Mouse (Mus musculus): ENCODE results near the gene Pld3. TPM values are rescaled to one million over a fixed set of nuclear protein-coding genes. Genes with fewer than 3 reads are reported as not detected.
"Not testable (repeated sequence)": the region's sequence is repeated elsewhere in the genome, so short reads cannot be mapped to it uniquely, and the experiment has no call there.

Gene Pld3
- polyA plus RNA-seq, 1 experiment from 2014 or later: 78.7 TPM

- Histone ChIP-seq H3K27me3 (ENCODE audit: control insufficient read depth, insufficient read depth, low read length) (no peaks in the 10 kb centered on the region), H3K27ac (ENCODE audit: low read length) (peak overlapping the region; percentile 96), H3K9me3 (ENCODE audit: control insufficient read depth, low read depth, low read length) (no peaks in the 10 kb centered on the region), H3K9ac (replicated peaks; ENCODE audit: low read depth, low read length) (no peak overlapping the region; the same call in 1 of the 2 replicates), H3K4me2 (replicated peaks; ENCODE audit: low read depth, low read length) (peak overlapping the region; percentile 43), H3K4me3 (ENCODE audit: low read depth, low read length) (peak overlapping the region; percentile 37), H3K4me1 (ENCODE audit: control insufficient read depth, insufficient read depth, low read length) (peaks cover 5% of the 10 kb centered on the region; the same call in 1 of the 2 replicates), H3K36me3 (ENCODE audit: control insufficient read depth, insufficient read depth, low read length) (no peaks in the 10 kb centered on the region)
- ATAC-seq (ENCODE audit: insufficient number of reproducible peaks, insufficient read depth, low FRiP score, low read depth): peak; percentile 64; the same call in 1 of the 2 replicates
- 19% methylated on average over 6 of the region's 6 CpGs for WGBS
Observed at GRCm38 (mm10) chr7:27508648-27509005, 44.4 kb downstream of the Pld3 start.

DNA sequence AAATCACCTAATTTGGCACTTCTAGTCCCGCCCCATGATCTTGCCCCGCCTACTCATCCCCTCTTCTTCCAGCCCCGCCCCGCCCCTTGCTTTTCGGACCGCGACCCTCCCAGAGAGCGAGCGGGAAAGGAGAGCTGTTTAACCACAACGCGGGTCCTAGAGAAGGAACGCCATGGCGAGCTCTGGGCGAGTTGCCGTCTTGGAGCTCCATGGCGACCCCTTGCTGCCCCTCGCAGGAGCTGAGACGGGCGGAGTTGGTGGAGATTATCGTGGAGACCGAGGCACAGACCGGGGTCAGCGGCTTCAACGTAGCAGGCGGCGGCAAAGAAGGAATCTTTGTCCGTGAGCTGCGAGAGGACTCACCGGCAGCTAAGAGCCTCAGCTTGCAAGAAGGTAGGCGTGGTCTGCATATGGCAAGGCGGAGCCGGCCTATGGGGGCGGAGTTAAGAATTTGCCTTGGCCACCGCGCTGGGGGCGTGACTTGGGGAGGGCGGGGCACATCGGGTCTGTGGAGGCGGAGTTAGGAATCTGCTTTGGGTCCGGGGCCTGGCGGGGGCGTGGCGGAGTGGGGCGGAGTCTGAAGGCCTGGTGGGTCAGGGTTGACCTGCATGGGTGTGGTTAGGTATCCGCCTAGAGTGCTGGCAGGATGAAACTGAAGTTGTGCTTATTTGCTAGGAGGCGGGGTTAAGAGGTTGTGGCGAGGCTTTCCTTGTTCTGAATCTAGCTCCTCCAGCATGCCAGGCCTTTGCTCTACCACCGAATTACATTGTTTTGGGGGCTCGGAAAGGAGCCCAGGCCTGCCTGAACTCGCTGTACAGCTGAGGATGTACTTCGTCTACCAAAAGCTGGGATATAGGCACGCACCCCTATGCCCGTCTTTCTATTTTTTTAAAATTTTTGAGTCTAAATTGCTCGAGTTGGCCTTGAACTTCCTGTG is 45.0 kb downstream of the Pld3 start:
- H3K4me1 ChIP-seq (ENCODE audit: control insufficient read depth, insufficient read depth, low read length): peaks cover 5% of the 10 kb centered on the region; the same call in 1 of the 2 replicates
- H3K9me3 ChIP-seq (ENCODE audit: control insufficient read depth, low read depth, low read length): no peaks in the 10 kb centered on the region
- no peaks in the 10 kb centered on the region for H3K27me3 ChIP-seq (ENCODE audit: control insufficient read depth, insufficient read depth, low read length)
- ATAC-seq (ENCODE audit: insufficient number of reproducible peaks, insufficient read depth, low FRiP score, low read depth): peak; percentile 94
- no peaks in the 10 kb centered on the region for H3K36me3 ChIP-seq (ENCODE audit: control insufficient read depth, insufficient read depth, low read length)
- peak overlapping the region; percentile 43 for H3K4me2 ChIP-seq (replicated peaks; ENCODE audit: low read depth, low read length)
- H3K9ac ChIP-seq (replicated peaks; ENCODE audit: low read depth, low read length): peak overlapping the region; percentile 51; the same call in 1 of the 2 replicates
- WGBS: under 1% methylated on average over 53 of the region's 54 CpGs
- H3K27ac ChIP-seq (ENCODE audit: low read length): peak overlapping the region; percentile 96
- H3K4me3 ChIP-seq (ENCODE audit: low read depth, low read length): peak overlapping the region; percentile 37

GRCm38 (mm10) chr7:27506765-27507370 is 46.1 kb downstream of the Pld3 start:
- Histone ChIP-seq H3K27me3 (ENCODE audit: control insufficient read depth, insufficient read depth, low read length) (no peaks in the 10 kb centered on the region), H3K4me3 (ENCODE audit: low read depth, low read length) (peak overlapping the region; percentile 37; the same call in 1 of the 2 replicates), H3K9ac (replicated peaks; ENCODE audit: low read depth, low read length) (no peak overlapping the region), H3K9me3 (ENCODE audit: control insufficient read depth, low read depth, low read length) (no peaks in the 10 kb centered on the region), H3K4me2 (replicated peaks; ENCODE audit: low read depth, low read length) (peak overlapping the region; percentile 43), H3K27ac (ENCODE audit: low read length) (peak overlapping the region; percentile 96), H3K36me3 (ENCODE audit: control insufficient read depth, insufficient read depth, low read length) (no peaks in the 10 kb centered on the region), H3K4me1 (ENCODE audit: control insufficient read depth, insufficient read depth, low read length) (peaks cover 5% of the 10 kb centered on the region; the same call in 1 of the 2 replicates)
- WGBS: 31% methylated on average over 9 of the region's 9 CpGs
- ATAC-seq (ENCODE audit: insufficient number of reproducible peaks, insufficient read depth, low FRiP score, low read depth): no peak

DNA sequence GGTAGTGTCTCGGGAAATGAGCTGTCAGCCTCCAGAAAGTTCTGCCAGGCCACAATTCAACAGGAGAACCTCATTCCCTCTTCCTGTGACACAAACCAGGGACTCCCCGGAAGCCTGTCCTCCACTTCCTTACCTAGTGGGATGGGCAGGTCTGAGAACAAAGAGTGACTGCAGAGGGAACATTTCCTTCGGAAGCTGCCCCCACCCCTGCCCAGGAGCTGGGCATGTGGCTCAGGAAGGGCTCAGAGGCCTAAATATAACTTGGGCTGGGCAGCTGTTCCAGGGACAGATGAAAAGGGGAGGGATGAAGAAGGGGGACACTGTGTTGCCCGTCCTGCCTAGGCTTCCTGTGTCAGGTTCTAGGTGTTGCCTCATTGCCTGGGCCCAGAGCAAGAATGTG is 51.4 kb downstream of the Pld3 start:
- Histone ChIP-seq H3K9me3 (ENCODE audit: control insufficient read depth, low read depth, low read length) (no peaks in the 10 kb centered on the region), H3K27me3 (ENCODE audit: control insufficient read depth, insufficient read depth, low read length) (no peaks in the 10 kb centered on the region), H3K4me2 (replicated peaks; ENCODE audit: low read depth, low read length) (no peak overlapping the region), H3K4me1 (ENCODE audit: control insufficient read depth, insufficient read depth, low read length) (no peaks in the 10 kb centered on the region), H3K27ac (ENCODE audit: low read length) (no peak overlapping the region), H3K9ac (replicated peaks; ENCODE audit: low read depth, low read length) (no peak overlapping the region), H3K4me3 (ENCODE audit: low read depth, low read length) (no peak overlapping the region), H3K36me3 (ENCODE audit: control insufficient read depth, insufficient read depth, low read length) (no peaks in the 10 kb centered on the region)
- WGBS: 58% methylated on average over 4 of the region's 4 CpGs
- no peak for ATAC-seq (ENCODE audit: insufficient number of reproducible peaks, insufficient read depth, low FRiP score, low read depth)

- H3K4me1 ChIP-seq (ENCODE audit: control insufficient read depth, insufficient read depth, low read length): no peaks in the 10 kb centered on the region
- no peak for ATAC-seq (ENCODE audit: insufficient number of reproducible peaks, insufficient read depth, low FRiP score, low read depth)
- H3K36me3 ChIP-seq (ENCODE audit: control insufficient read depth, insufficient read depth, low read length): no peaks in the 10 kb centered on the region
- no peaks in the 10 kb centered on the region for H3K27me3 ChIP-seq (ENCODE audit: control insufficient read depth, insufficient read depth, low read length)
- no peak within 1 kb of the TSS for H3K9ac ChIP-seq (replicated peaks; ENCODE audit: low read depth, low read length)
- no peak within 1 kb of the TSS for H3K27ac ChIP-seq (ENCODE audit: low read length)
- 36% methylated on average over 3 of the region's 3 CpGs for WGBS
- no peaks in the 10 kb centered on the region for H3K9me3 ChIP-seq (ENCODE audit: control insufficient read depth, low read depth, low read length)
- no peak within 1 kb of the TSS for H3K4me2 ChIP-seq (replicated peaks; ENCODE audit: low read depth, low read length)
- H3K4me3 ChIP-seq (ENCODE audit: low read depth, low read length): no peak within 1 kb of the TSS
Observed at GRCm38 (mm10) chr7:27499036-27499435, 54.0 kb downstream of the Pld3 start, which contains the start of gene Prx. Prx (plus strand) TSS chr7:27499324.

- H3K9ac ChIP-seq (replicated peaks; ENCODE audit: low read depth, low read length); ATAC-seq (ENCODE audit: insufficient number of reproducible peaks, insufficient read depth, low FRiP score, low read depth); H3K4me1 ChIP-seq (ENCODE audit: control insufficient read depth, insufficient read depth, low read length); H3K4me2 ChIP-seq (replicated peaks; ENCODE audit: low read depth, low read length); H3K27me3 ChIP-seq (ENCODE audit: control insufficient read depth, insufficient read depth, low read length); H3K9me3 ChIP-seq (ENCODE audit: control insufficient read depth, low read depth, low read length); H3K27ac ChIP-seq (ENCODE audit: low read length); H3K36me3 ChIP-seq (ENCODE audit: control insufficient read depth, insufficient read depth, low read length); H3K4me3 ChIP-seq (ENCODE audit: low read depth, low read length): not testable (repeated sequence)
- WGBS: 92% methylated on average over 8 of the region's 9 CpGs
Observed at GRCm38 (mm10) chr7:27494659-27495367, 58.2 kb downstream of the Pld3 start.

- no peak overlapping the region for H3K4me3 ChIP-seq (ENCODE audit: low read depth, low read length)
- no peak overlapping the region for H3K9ac ChIP-seq (replicated peaks; ENCODE audit: low read depth, low read length)
- peaks cover 14% of the 10 kb centered on the region; the same call in 1 of the 2 replicates for H3K4me1 ChIP-seq (ENCODE audit: control insufficient read depth, insufficient read depth, low read length)
- H3K9me3 ChIP-seq (ENCODE audit: control insufficient read depth, low read depth, low read length): no peaks in the 10 kb centered on the region
- peaks cover 5% of the 10 kb centered on the region; the same call in 1 of the 2 replicates for H3K36me3 ChIP-seq (ENCODE audit: control insufficient read depth, insufficient read depth, low read length)
- WGBS: 78% methylated on average over 5 of the region's 5 CpGs
- no peak overlapping the region for H3K27ac ChIP-seq (ENCODE audit: low read length)
- no peak for ATAC-seq (ENCODE audit: insufficient number of reproducible peaks, insufficient read depth, low FRiP score, low read depth)
- H3K4me2 ChIP-seq (replicated peaks; ENCODE audit: low read depth, low read length): no peak overlapping the region
- no peaks in the 10 kb centered on the region for H3K27me3 ChIP-seq (ENCODE audit: control insufficient read depth, insufficient read depth, low read length)
Observed at GRCm38 (mm10) chr7:27493450-27493849, 59.6 kb downstream of the Pld3 start.

GRCm38 (mm10) chr7:27493022-27493421 is 60.0 kb downstream of the Pld3 start:
- ATAC-seq (ENCODE audit: insufficient number of reproducible peaks, insufficient read depth, low FRiP score, low read depth): no peak
- 60% methylated on average over 3 of the region's 3 CpGs for WGBS
- Histone ChIP-seq H3K4me1 (ENCODE audit: control insufficient read depth, insufficient read depth, low read length) (peaks cover 17% of the 10 kb centered on the region; the same call in 1 of the 2 replicates), H3K9me3 (ENCODE audit: control insufficient read depth, low read depth, low read length) (no peaks in the 10 kb centered on the region), H3K36me3 (ENCODE audit: control insufficient read depth, insufficient read depth, low read length) (peaks cover 5% of the 10 kb centered on the region; the same call in 1 of the 2 replicates), H3K4me2 (replicated peaks; ENCODE audit: low read depth, low read length) (no peak overlapping the region), H3K27me3 (ENCODE audit: control insufficient read depth, insufficient read depth, low read length) (no peaks in the 10 kb centered on the region), H3K27ac (ENCODE audit: low read length) (no peak overlapping the region), H3K9ac (replicated peaks; ENCODE audit: low read depth, low read length) (no peak overlapping the region), H3K4me3 (ENCODE audit: low read depth, low read length) (no peak overlapping the region)
